Mouse (Mus musculus) right cerebral cortex, adult 2 months (tissue): ENCODE measurements around the gene Trim17.

Experiments
- DNase-seq, 2 experiments: peaks; one replicate each; pipeline ENCODE4 v3.0.0; 2021 to 2022; ENCODE audit warnings: low spot score in 2 of 2

The Trim17 gene

DNA sequence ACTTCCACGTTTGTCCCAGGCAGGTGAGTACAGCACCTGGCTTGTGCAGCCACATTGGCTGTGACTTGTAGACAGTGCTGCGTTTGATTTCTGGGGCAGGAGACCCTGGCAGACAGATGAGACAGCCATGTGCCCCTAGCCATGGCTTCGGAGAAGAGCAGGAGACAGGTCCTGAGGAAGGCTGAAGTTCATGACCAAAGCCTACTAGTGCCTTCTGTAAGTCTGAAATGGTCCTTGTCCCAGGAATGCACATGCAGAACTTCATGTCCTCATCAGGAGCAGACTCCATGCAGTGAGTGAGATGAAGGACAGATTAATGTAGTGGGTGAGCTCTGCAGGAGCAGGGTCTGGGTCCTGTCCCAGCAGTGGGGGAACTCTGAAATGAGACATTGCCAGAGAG, 37.4 kb downstream of the Trim17 start:
- DNase-seq, result no peak

- no peak for DNase-seq
Measured at GRCm38 (mm10) chr11:58993091-58993670, 38.7 kb downstream of the Trim17 start.

- DNase-seq, result peak in 1 of 2 experiments; percentile 44
Measured at GRCm38 (mm10) chr11:58994337-58994826, 39.9 kb downstream of the Trim17 start.

- DNase-seq, result no peak
Measured at GRCm38 (mm10) chr11:58995061-58995806, 40.7 kb downstream of the Trim17 start.

GRCm38 (mm10) chr11:58995807-58996370, 41.4 kb downstream of the Trim17 start:
- no peak for DNase-seq

DNA sequence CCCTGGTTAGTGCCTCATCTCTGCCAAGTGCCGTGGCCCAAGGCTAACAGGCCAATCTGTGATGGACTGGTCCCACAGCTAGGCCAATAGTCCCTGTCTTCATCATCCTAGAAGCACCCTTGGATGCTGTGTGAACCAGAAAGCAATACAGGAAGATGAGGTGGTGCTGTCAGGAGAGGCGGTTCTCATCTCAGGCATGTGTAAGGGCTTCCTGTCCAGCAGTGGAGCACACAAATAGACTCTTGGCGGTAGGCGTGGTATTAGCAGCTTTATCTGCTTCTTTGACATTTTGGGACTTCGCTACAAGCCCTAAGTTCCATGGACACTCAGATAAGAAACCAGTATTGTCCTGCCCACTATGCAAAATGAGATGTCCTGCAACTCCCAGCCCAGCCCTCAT, 43.1 kb downstream of the Trim17 start:
- DNase-seq, result no peak

DNA sequence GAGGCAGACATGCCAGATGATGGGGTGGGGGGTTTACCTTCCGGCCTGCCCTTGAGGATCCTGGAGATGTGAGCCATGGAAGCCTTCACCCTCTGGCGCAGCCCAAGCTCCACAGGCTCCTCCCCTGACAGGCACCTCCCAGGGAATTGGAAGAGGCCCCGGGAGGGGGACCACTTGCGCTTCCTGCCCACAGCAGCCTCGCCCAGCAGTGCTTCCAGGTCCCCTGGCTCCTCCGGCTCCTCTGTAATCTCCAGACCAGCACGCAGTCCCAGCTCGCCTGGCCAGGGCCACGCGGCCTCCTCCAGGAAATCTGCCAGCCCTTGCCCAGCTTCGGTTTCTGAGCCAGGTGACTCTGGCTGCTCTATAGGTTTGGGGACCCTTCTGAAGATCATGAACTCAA, 44.7 kb downstream of the Trim17 start:
- DNase-seq, result no peak

- DNase-seq, result no peak
Measured at GRCm38 (mm10) chr11:58999830-59000229, 45.3 kb downstream of the Trim17 start.

- no peak for DNase-seq
Measured at GRCm38 (mm10) chr11:59000635-59001034, 46.1 kb downstream of the Trim17 start.

GRCm38 (mm10) chr11:59002327-59003079, 48.0 kb downstream of the Trim17 start:
- no peak for DNase-seq

DNA sequence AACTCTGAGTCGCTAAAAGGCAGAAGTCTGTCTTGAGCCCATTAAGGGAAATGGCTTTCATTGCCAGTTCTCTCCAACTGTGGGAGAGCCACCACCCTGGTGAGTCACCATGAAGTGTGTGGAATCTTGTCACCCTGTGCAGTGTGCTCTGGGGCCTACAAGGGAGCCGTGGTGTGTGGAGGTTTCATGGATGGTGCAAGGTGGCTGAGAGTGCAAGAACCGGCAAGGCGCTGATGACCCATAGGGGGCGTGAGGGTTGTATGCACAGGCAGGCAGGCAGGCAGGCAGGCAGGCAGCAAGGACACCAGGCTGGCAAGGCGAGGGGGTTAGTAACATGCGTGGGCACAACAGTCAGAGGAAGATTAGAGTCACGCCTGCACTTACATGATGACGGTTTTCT, 60.6 kb downstream of the Trim17 start:
- peak; percentile 53 to 61 for DNase-seq
